Mouse (Mus musculus): ENCODE results near the gene Nup107. TPM values are rescaled to one million over a fixed set of nuclear protein-coding genes. Genes with fewer than 3 reads are reported as not detected.

The Nup107 gene
- polyA plus RNA-seq, 1 experiment from 2014 or later, result 68.1 TPM

GRCm38 (mm10) chr10:117712191-117712754 lies 80.2 kb downstream of the Nup107 start:
- no peak overlapping the region for H3K4me2 ChIP-seq
- H3K36me3 ChIP-seq (ENCODE audit: poor library complexity, severe bottlenecking), result peaks cover 11% of the 10 kb centered on the region
- 91% methylated on average over 9 of the region's 9 CpGs for WGBS
- no peak for ATAC-seq
- H3K9ac ChIP-seq, result no peak overlapping the region
- no peak overlapping the region for H3K4me3 ChIP-seq
- H3K27ac ChIP-seq, result no peak overlapping the region
- H3K27me3 ChIP-seq, result no peaks in the 10 kb centered on the region
- no peaks in the 10 kb centered on the region for H3K9me3 ChIP-seq (replicated peaks)
- peaks cover 16% of the 10 kb centered on the region for H3K4me1 ChIP-seq

GRCm38 (mm10) chr10:117711408-117711807 lies 81.1 kb downstream of the Nup107 start:
- WGBS, result 76% methylated on average over 5 of the region's 5 CpGs

GRCm38 (mm10) chr10:117710604-117711141 lies 81.8 kb downstream of the Nup107 start, which contains the start of gene Mdm2:
Mdm2 (minus strand) TSS chr10:117710758.
- Histone ChIP-seq H3K36me3 (ENCODE audit: poor library complexity, severe bottlenecking) (peaks cover 24% of the 10 kb centered on the region), H3K27me3 (no peaks in the 10 kb centered on the region), H3K27ac (peak within 1 kb of the TSS; percentile 99), H3K4me1 (peaks cover 23% of the 10 kb centered on the region), H3K9me3 (replicated peaks) (no peaks in the 10 kb centered on the region), H3K4me3 (peak within 1 kb of the TSS; percentile 90), H3K9ac (peak within 1 kb of the TSS; percentile 100), H3K4me2 (peak within 1 kb of the TSS; percentile 68)
- ATAC-seq, result peak; percentile 95
- under 1% methylated on average over 51 of the region's 52 CpGs for WGBS

More at GRCm38 (mm10) chr10:117711408-117711807, 81.1 kb downstream of the Nup107 start:
- Histone ChIP-seq H3K4me3 (peak overlapping the region; percentile 90), H3K4me2 (peak overlapping the region; percentile 68), H3K9ac (peak overlapping the region; percentile 68), H3K36me3 (ENCODE audit: poor library complexity, severe bottlenecking) (peaks cover 18% of the 10 kb centered on the region), H3K27me3 (no peaks in the 10 kb centered on the region), H3K4me1 (peaks cover 22% of the 10 kb centered on the region), H3K9me3 (replicated peaks) (no peaks in the 10 kb centered on the region), H3K27ac (no peak overlapping the region)
- ATAC-seq, result no peak

- peaks cover 30% of the 10 kb centered on the region for H3K36me3 ChIP-seq (ENCODE audit: poor library complexity, severe bottlenecking)
- peak overlapping the region; percentile 100 for H3K9ac ChIP-seq
- ATAC-seq, result peak; percentile 80
- H3K9me3 ChIP-seq (replicated peaks), result no peaks in the 10 kb centered on the region
- H3K4me1 ChIP-seq, result peaks cover 23% of the 10 kb centered on the region
- H3K27me3 ChIP-seq, result no peaks in the 10 kb centered on the region
- peak overlapping the region; percentile 99 for H3K27ac ChIP-seq
- peak overlapping the region; percentile 90 for H3K4me3 ChIP-seq
- WGBS, result under 1% methylated on average over 49 of the region's 71 CpGs
- peak overlapping the region; percentile 68 for H3K4me2 ChIP-seq
Measured at GRCm38 (mm10) chr10:117709930-117710603, 82.4 kb downstream of the Nup107 start.

- Histone ChIP-seq H3K9me3 (replicated peaks) (no peaks in the 10 kb centered on the region), H3K4me3 (peak overlapping the region; percentile 90), H3K9ac (peak overlapping the region; percentile 100), H3K27me3 (no peaks in the 10 kb centered on the region), H3K36me3 (ENCODE audit: poor library complexity, severe bottlenecking) (peaks cover 37% of the 10 kb centered on the region), H3K4me2 (peak overlapping the region; percentile 68), H3K27ac (no peak overlapping the region), H3K4me1 (peaks cover 23% of the 10 kb centered on the region)
- WGBS, result 60% methylated on average over 12 of the region's 12 CpGs
- ATAC-seq, result no peak
Measured at GRCm38 (mm10) chr10:117709326-117709830, 83.1 kb downstream of the Nup107 start.

- Histone ChIP-seq H3K9ac (peak overlapping the region; percentile 37), H3K36me3 (ENCODE audit: poor library complexity, severe bottlenecking) (peaks cover 42% of the 10 kb centered on the region), H3K27me3 (no peaks in the 10 kb centered on the region), H3K4me1 (peaks cover 23% of the 10 kb centered on the region), H3K27ac (no peak overlapping the region), H3K4me2 (peak overlapping the region; percentile 68), H3K9me3 (replicated peaks) (no peaks in the 10 kb centered on the region), H3K4me3 (peak overlapping the region; percentile 90)
- 90% methylated on average over 9 of the region's 9 CpGs for WGBS
- no peak for ATAC-seq
Measured at GRCm38 (mm10) chr10:117708856-117709255, 83.6 kb downstream of the Nup107 start.

- peaks cover 47% of the 10 kb centered on the region for H3K36me3 ChIP-seq (ENCODE audit: poor library complexity, severe bottlenecking)
- no peaks in the 10 kb centered on the region for H3K9me3 ChIP-seq (replicated peaks)
- H3K4me2 ChIP-seq, result no peak overlapping the region
- no peaks in the 10 kb centered on the region for H3K27me3 ChIP-seq
- no peak overlapping the region for H3K4me3 ChIP-seq
- 95% methylated on average over 2 of the region's 2 CpGs for WGBS
- no peak overlapping the region for H3K27ac ChIP-seq
- peaks cover 23% of the 10 kb centered on the region for H3K4me1 ChIP-seq
- ATAC-seq, result no peak
- H3K9ac ChIP-seq, result no peak overlapping the region
Measured at GRCm38 (mm10) chr10:117708376-117708775, 84.1 kb downstream of the Nup107 start.

- H3K4me1 ChIP-seq, result peaks cover 23% of the 10 kb centered on the region
- no peak overlapping the region for H3K9ac ChIP-seq
- WGBS, result 90% methylated on average over 2 of the region's 2 CpGs
- ATAC-seq, result no peak
- H3K4me3 ChIP-seq, result no peak overlapping the region
- H3K9me3 ChIP-seq (replicated peaks), result no peaks in the 10 kb centered on the region
- H3K27me3 ChIP-seq, result no peaks in the 10 kb centered on the region
- no peak overlapping the region for H3K27ac ChIP-seq
- H3K4me2 ChIP-seq, result no peak overlapping the region
- H3K36me3 ChIP-seq (ENCODE audit: poor library complexity, severe bottlenecking), result peaks cover 56% of the 10 kb centered on the region
Measured at GRCm38 (mm10) chr10:117707114-117707838, 85.2 kb downstream of the Nup107 start.

- H3K27ac ChIP-seq, result no peak overlapping the region
- H3K4me2 ChIP-seq, result no peak overlapping the region
- H3K36me3 ChIP-seq (ENCODE audit: poor library complexity, severe bottlenecking), result peaks cover 64% of the 10 kb centered on the region
- H3K27me3 ChIP-seq, result no peaks in the 10 kb centered on the region
- WGBS, result 87% methylated on average over 6 of the region's 6 CpGs
- H3K4me3 ChIP-seq, result no peak overlapping the region
- no peak overlapping the region; the same call in 1 of the 2 replicates for H3K9ac ChIP-seq
- peaks cover 21% of the 10 kb centered on the region for H3K4me1 ChIP-seq
- ATAC-seq, result no peak
- no peaks in the 10 kb centered on the region for H3K9me3 ChIP-seq (replicated peaks)
Measured at GRCm38 (mm10) chr10:117706440-117706839, 86.1 kb downstream of the Nup107 start.

- ATAC-seq, result no peak
Measured at GRCm38 (mm10) chr10:117705806-117706205, 86.7 kb downstream of the Nup107 start.

GRCm38 (mm10) chr10:117704964-117705335 lies 87.6 kb downstream of the Nup107 start:
- no peak for ATAC-seq
- H3K9ac ChIP-seq, result no peak overlapping the region
- H3K4me1 ChIP-seq, result peaks cover 17% of the 10 kb centered on the region
- H3K4me2 ChIP-seq, result no peak overlapping the region
- 93% methylated on average over 6 of the region's 6 CpGs for WGBS
- H3K27ac ChIP-seq, result no peak overlapping the region
- no peak overlapping the region for H3K4me3 ChIP-seq
- H3K36me3 ChIP-seq (ENCODE audit: poor library complexity, severe bottlenecking), result peaks cover 77% of the 10 kb centered on the region
- no peaks in the 10 kb centered on the region for H3K27me3 ChIP-seq
- no peaks in the 10 kb centered on the region for H3K9me3 ChIP-seq (replicated peaks)

More at GRCm38 (mm10) chr10:117705806-117706205, 86.7 kb downstream of the Nup107 start:
- Histone ChIP-seq H3K9ac (no peak overlapping the region), H3K9me3 (replicated peaks) (no peaks in the 10 kb centered on the region), H3K36me3 (ENCODE audit: poor library complexity, severe bottlenecking) (peaks cover 69% of the 10 kb centered on the region), H3K4me1 (peaks cover 17% of the 10 kb centered on the region), H3K27ac (no peak overlapping the region), H3K4me3 (no peak overlapping the region), H3K4me2 (no peak overlapping the region), H3K27me3 (no peaks in the 10 kb centered on the region)

Measured in forebrain, embryonic 13.5 days (tissue).